Mouse (Mus musculus) stomach, postnatal 0 days (tissue): Measurements from ENCODE around the gene Rps24. TPM values are rescaled to one million over a fixed set of nuclear protein-coding genes. Genes with fewer than 3 reads are reported as not detected.

Experiments used
- ATAC-seq: fragments of 200-750 bp; cut with Nextera tagmentation; 2 replicates; pipeline ENCODE4 v1.8.0; 2017; ENCODE audit not compliant: low FRiP score, low TSS enrichment
- DNase-seq: peaks from one replicate; pipeline ENCODE4 v3.0.0-alpha.2; 2016; ENCODE audit warnings: low spot score
- H3K27ac ChIP-seq: fragments of 300-500 bp; sonication (generic); replicated peaks from 2 replicates; pipeline ENCODE4 v1.5.1; 2014; ENCODE audit warnings: mild to moderate bottlenecking, control low read depth
- H3K27me3 ChIP-seq: fragments of 300-500 bp; sonication (generic); 2 replicates; pipeline ENCODE4 v1.6.1; 2014; ENCODE audit warnings: low read length; ENCODE audit not compliant: control insufficient read depth, insufficient read depth
- H3K36me3 ChIP-seq: fragments of 300-500 bp; sonication (generic); 2 replicates; pipeline ENCODE4 v1.6.1; 2014; ENCODE audit warnings: low read length, mixed read lengths; ENCODE audit not compliant: control insufficient read depth, insufficient read depth
- H3K4me1 ChIP-seq: fragments of 300-500 bp; sonication (generic); replicated peaks from 2 replicates; pipeline ENCODE4 v1.6.1; 2014; ENCODE audit warnings: antibody characterized with exemption; ENCODE audit not compliant: control insufficient read depth, insufficient read depth
- H3K4me2 ChIP-seq: fragments of 300-500 bp; sonication (generic); replicated peaks from 2 replicates; pipeline ENCODE4 v1.6.1; 2014; ENCODE audit warnings: low read depth, mild to moderate bottlenecking, control low read depth, moderate library complexity
- H3K4me3 ChIP-seq: fragments of 300-500 bp; sonication (generic); 2 replicates; pipeline ENCODE4 v1.5.1; 2014; ENCODE audit warnings: low read depth, low read length, control low read depth
- H3K9ac ChIP-seq: fragments of 300-500 bp; sonication (generic); 2 replicates; pipeline ENCODE4 v1.6.1; 2014; ENCODE audit warnings: mild to moderate bottlenecking, low read length, control low read depth, mixed read lengths
- H3K9me3 ChIP-seq: fragments of 300-500 bp; sonication (generic); 2 replicates; pipeline ENCODE4 v1.6.1; 2016; ENCODE audit warnings: low read length; ENCODE audit not compliant: control insufficient read depth
- CTCF ChIP-seq: IDR thresholded peaks from 2 replicates; pipeline ENCODE4 v1.5.1; 2016; ENCODE audit warnings: antibody characterized with exemption, low read depth, mild to moderate bottlenecking, moderate library complexity
- EP300 ChIP-seq: optimal IDR thresholded peaks from 2 replicates; pipeline ENCODE3; 2016; ENCODE audit warnings: antibody characterized with exemption
- WGBS: fragments of 180-500 bp; shearing (Covaris S2); extraction: QIAGEN DNeasy Blood & Tissue Kit; methylation state at CpG from one replicate; pipeline ENCODE4 v1.1.7; 2014; 5-methylcytosine and 5-hydroxymethylcytosine counted together
- polyA plus RNA-seq: library from polyadenylated mRNA; unstranded; fragments of >200 nt; fragmentation: Nextera tagmentation; extraction: Ambion mirVana; gene quantifications from 2 replicates; pipeline ENCODE4 v1.2.1, GENCODE M21; 2015

Rps24 gene
- polyA plus RNA-seq, 1 experiment from 2014 or later, result 1,112 TPM

DNA sequence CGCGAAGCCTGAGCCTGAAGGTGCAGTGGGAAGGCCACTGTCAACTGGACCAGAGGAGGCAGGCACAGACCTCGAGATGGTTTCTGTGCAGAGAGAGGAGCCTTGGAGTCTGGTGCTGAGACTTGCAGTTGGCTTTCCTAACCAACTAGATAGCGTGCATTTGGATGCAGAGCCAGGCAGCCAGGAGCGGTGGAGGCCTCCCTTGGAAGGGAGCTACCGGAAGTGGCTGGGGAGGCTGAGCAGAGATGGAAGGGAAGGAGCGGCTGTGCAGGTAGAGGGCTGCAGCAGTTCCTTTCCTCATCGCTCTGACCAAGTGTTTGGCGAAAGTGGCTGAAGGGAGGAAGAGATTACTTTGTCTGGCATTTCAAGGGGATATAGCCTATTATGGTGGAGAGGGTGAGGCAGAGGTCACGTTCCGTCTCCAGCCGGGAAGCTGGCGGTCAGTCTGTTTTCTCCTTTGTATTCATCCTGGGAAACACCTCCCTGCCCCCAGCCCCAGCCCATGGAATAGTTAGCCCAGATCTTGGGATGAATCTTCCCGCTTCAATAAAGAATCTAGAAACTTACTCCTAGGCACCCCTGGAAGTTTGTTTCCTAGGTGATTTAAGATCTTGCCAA is 20.6 kb downstream of the Rps24 start:
- ATAC-seq, result no peak

DNA sequence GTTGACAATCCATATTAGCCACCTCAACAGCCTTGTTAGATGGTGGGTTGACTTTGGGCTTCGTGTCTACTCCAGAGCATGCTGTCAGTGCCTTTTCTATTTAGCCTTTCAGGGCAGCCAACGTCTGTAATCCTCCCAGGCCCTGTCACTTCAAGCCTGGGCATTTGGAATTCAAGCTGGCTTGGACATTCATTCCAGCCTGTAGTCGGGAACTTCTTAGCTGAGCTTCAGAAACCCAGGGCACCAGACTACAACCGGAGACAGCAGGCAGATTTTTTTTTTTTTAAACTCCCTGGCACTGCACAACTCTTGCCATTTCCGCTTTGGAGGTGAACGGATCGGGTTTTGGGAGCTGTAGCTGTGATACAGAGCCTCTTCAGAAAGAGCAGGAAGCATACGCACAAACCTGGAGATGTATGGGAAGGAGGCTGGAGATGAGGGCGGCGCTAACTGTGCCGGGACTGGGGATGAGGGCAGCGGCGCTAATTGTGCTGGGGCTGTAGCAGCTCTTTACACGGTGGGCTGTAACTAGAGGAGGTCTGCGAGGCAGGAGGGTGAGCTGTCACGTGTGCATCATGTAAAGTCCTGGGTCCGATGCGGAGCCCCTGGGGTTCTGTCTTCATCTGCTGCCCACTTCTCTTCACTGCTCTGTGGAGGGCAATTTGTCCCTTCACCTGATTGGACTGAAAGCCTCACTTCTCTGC is 21.3 kb downstream of the Rps24 start:
- Histone ChIP-seq H3K4me2 (peak overlapping the region; percentile 23; the same call in 1 of the 2 replicates), H3K36me3 (no peaks in the 10 kb centered on the region), H3K9me3 (no peaks in the 10 kb centered on the region), H3K27ac (peak overlapping the region; percentile 20; the same call in 1 of the 2 replicates), H3K4me3 (no peak overlapping the region), H3K4me1 (no peaks in the 10 kb centered on the region), H3K27me3 (no peaks in the 10 kb centered on the region), H3K9ac (no peak overlapping the region)
- no peak for DNase-seq
- ATAC-seq, result no peak
- TF ChIP-seq CTCF (no peak), EP300 (no peak)
- 22% methylated on average over 18 of the region's 18 CpGs for WGBS

More for the DNA sequence above, 20.6 kb downstream of the Rps24 start:
- Histone ChIP-seq H3K4me2 (no peak overlapping the region), H3K27ac (peak overlapping the region; percentile 24; the same call in 1 of the 2 replicates), H3K27me3 (no peaks in the 10 kb centered on the region), H3K9me3 (no peaks in the 10 kb centered on the region), H3K4me3 (no peak overlapping the region), H3K36me3 (no peaks in the 10 kb centered on the region), H3K9ac (no peak overlapping the region), H3K4me1 (no peaks in the 10 kb centered on the region)
- DNase-seq, result no peak
- WGBS, result 33% methylated on average over 14 of the region's 14 CpGs
- TF ChIP-seq EP300 (no peak), CTCF (no peak)

DNA sequence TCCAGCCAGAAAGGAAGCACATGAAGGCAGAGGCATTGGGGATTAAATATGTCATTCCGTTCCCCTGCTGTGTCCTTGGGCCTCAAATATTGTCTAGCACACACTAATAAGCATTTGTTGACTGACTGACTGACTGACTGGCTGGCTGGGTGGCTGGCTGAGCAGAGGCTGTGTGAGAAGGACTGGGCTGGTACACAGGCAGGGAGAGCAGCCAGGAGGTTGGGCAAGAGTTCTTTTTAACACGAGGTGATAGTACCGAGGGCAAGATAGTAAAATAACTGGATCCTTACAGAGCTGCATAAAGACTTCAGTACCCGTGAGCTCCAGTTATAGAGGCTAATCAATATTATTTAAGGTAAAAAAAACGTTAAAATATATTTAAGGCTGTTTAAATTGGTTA is 22.6 kb downstream of the Rps24 start:
- Histone ChIP-seq H3K27me3 (no peaks in the 10 kb centered on the region), H3K9me3 (no peaks in the 10 kb centered on the region), H3K4me3 (no peak overlapping the region), H3K4me2 (no peak overlapping the region), H3K4me1 (no peaks in the 10 kb centered on the region), H3K36me3 (no peaks in the 10 kb centered on the region), H3K27ac (no peak overlapping the region), H3K9ac (no peak overlapping the region)
- WGBS, result 53% methylated on average over 5 of the region's 5 CpGs
- no peak for TF ChIP-seq CTCF
- TF ChIP-seq EP300, result no peak
- ATAC-seq (no peak), DNase-seq (no peak)

DNA sequence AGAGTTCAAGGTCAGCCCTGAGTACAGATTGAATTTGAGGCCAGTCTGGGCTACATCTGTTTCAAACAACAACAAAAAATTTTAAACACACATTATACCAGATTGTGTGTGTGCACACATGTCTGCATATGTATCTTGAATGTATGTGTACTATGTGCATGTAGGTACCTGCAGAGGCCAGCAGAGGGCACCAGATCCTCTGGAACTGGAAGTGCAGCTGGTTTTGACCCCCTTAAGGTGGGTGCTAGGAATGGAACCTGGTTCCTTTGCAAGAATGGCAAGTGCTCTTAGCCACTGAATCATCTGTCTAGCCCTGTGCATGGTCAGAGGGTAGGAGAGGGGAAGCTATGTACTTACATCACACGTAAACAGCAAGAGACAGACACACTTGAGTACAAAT is 23.3 kb downstream of the Rps24 start:
- H3K4me3 ChIP-seq, result no peak overlapping the region
- H3K27me3 ChIP-seq, result no peaks in the 10 kb centered on the region
- no peak overlapping the region for H3K9ac ChIP-seq
- no peak for DNase-seq
- H3K4me1 ChIP-seq, result no peaks in the 10 kb centered on the region
- no peak for ATAC-seq
- WGBS, result 100% methylated on average over 1 of the region's 1 CpGs
- H3K27ac ChIP-seq, result no peak overlapping the region
- no peaks in the 10 kb centered on the region for H3K36me3 ChIP-seq
- no peaks in the 10 kb centered on the region for H3K9me3 ChIP-seq
- TF ChIP-seq EP300, result no peak
- TF ChIP-seq CTCF, result peak; percentile 61
- H3K4me2 ChIP-seq, result no peak overlapping the region

DNA sequence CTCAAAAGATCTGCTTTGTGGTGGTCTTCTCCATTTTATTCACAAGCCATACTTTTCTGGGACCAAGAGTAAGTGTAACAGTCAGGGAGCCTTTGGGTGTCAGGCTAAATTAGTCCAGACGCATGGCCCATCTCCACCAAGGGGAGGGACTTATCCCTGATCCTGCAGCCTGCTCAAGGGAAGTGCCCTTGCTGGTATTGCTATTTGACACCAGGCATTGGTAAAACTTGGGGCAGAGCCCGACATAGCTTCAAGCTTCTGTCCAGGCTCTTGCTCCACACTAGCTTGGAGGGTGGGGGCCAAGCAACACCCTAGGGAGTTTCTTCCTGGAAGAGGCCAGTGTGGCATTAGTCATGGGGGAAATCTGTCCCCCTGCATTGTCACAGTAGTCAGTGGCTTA is 23.8 kb downstream of the Rps24 start:
- Histone ChIP-seq H3K4me2 (no peak overlapping the region), H3K9ac (no peak overlapping the region), H3K4me3 (no peak overlapping the region), H3K27me3 (no peaks in the 10 kb centered on the region), H3K9me3 (no peaks in the 10 kb centered on the region), H3K27ac (no peak overlapping the region), H3K36me3 (no peaks in the 10 kb centered on the region), H3K4me1 (no peaks in the 10 kb centered on the region)
- TF ChIP-seq CTCF, result no peak
- no peak for TF ChIP-seq EP300
- ATAC-seq (no peak), DNase-seq (no peak)
- WGBS, result 90% methylated on average over 2 of the region's 2 CpGs

DNA sequence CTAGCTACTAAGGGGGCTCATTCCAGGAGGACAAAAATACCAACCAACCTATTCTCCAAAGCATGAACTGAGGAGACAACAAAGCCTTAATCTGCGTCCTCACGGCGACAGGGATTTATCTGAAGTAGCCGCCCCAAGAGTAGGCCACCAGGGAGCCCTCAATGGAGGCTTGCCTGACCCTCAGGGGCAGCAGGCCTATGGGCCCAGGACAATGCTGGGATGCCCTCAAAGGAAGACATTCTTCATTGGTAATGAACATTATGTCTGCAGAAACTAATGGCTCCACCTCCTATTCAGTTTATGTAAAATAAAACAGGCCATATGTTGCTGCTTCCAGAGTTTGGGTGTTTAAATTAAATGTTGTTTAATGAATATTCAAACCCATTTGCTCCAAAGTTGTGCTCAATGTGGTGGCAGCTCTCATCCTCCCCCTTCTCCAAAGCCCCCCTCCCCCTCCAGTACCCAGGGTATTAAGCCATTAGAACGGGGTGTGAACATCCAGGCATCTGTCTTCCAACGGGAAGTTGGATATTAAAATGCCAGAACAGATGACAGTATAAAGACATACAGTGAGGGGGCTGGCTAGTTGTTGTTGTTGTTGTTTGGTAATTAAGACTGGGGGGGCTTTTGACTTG is 25.7 kb downstream of the Rps24 start:
- WGBS, result 84% methylated on average over 6 of the region's 6 CpGs
- no peak overlapping the region for H3K4me2 ChIP-seq
- H3K27ac ChIP-seq, result no peak overlapping the region
- DNase-seq, result no peak
- TF ChIP-seq CTCF, result no peak
- TF ChIP-seq EP300, result no peak
- H3K4me1 ChIP-seq, result no peaks in the 10 kb centered on the region
- no peaks in the 10 kb centered on the region for H3K36me3 ChIP-seq
- H3K4me3 ChIP-seq, result no peak overlapping the region
- no peaks in the 10 kb centered on the region for H3K27me3 ChIP-seq
- no peak overlapping the region for H3K9ac ChIP-seq
- H3K9me3 ChIP-seq, result no peaks in the 10 kb centered on the region
- no peak for ATAC-seq
